Mouse (Mus musculus): ENCODE measurements around the gene Itpr2. TPM values are rescaled to one million over a fixed set of nuclear protein-coding genes. Genes with fewer than 3 reads are reported as not detected.

Gene Itpr2
- polyA plus RNA-seq, 1 experiment, result 22.5 TPM

GRCm38 (mm10) chr6:146156536-146156935 lies 345.5 kb downstream of the Itpr2 start:
- TF ChIP-seq CTCF (IDR thresholded peaks at IDR 0.05; ENCODE audit: control insufficient read depth, insufficient read depth, low read length) (no peak), POLR2A (IDR thresholded peaks at IDR 0.05; ENCODE audit: borderline replicate concordance, control insufficient read depth, low read depth, low read length) (no peak)
- no peak overlapping the region for H3K4me3 ChIP-seq (replicated peaks; ENCODE audit: control insufficient read depth, low read depth, low read length)
- 80% methylated on average over 6 of the region's 6 CpGs for WGBS
- H3K27ac ChIP-seq (ENCODE audit: control insufficient read depth, insufficient read depth, low read depth, low read length, poor library complexity), result no peak overlapping the region
- no peaks in the 10 kb centered on the region for H3K4me1 ChIP-seq (ENCODE audit: control insufficient read depth, insufficient read depth, low read length)

- TF ChIP-seq CTCF (IDR thresholded peaks at IDR 0.05; ENCODE audit: control insufficient read depth, insufficient read depth, low read length), result no peak
- TF ChIP-seq POLR2A (IDR thresholded peaks at IDR 0.05; ENCODE audit: borderline replicate concordance, control insufficient read depth, low read depth, low read length), result no peak
- no peak overlapping the region for H3K4me3 ChIP-seq (replicated peaks; ENCODE audit: control insufficient read depth, low read depth, low read length)
- WGBS, result 87% methylated on average over 8 of the region's 8 CpGs
- no peak overlapping the region for H3K27ac ChIP-seq (ENCODE audit: control insufficient read depth, insufficient read depth, low read depth, low read length, poor library complexity)
- no peaks in the 10 kb centered on the region for H3K4me1 ChIP-seq (ENCODE audit: control insufficient read depth, insufficient read depth, low read length)
Observed at GRCm38 (mm10) chr6:146155156-146155734, 346.8 kb downstream of the Itpr2 start.

GRCm38 (mm10) chr6:146152843-146153242 lies 349.2 kb downstream of the Itpr2 start:
- Histone ChIP-seq H3K27ac (ENCODE audit: control insufficient read depth, insufficient read depth, low read depth, low read length, poor library complexity) (no peak overlapping the region), H3K4me1 (ENCODE audit: control insufficient read depth, insufficient read depth, low read length) (no peaks in the 10 kb centered on the region), H3K4me3 (replicated peaks; ENCODE audit: control insufficient read depth, low read depth, low read length) (no peak overlapping the region)
- 78% methylated on average over 5 of the region's 5 CpGs for WGBS
- no peak for TF ChIP-seq POLR2A (IDR thresholded peaks at IDR 0.05; ENCODE audit: borderline replicate concordance, control insufficient read depth, low read depth, low read length)
- TF ChIP-seq CTCF (IDR thresholded peaks at IDR 0.05; ENCODE audit: control insufficient read depth, insufficient read depth, low read length), result no peak

- no peak overlapping the region for H3K27ac ChIP-seq (ENCODE audit: control insufficient read depth, insufficient read depth, low read depth, low read length, poor library complexity)
- WGBS, result 89% methylated on average over 4 of the region's 4 CpGs
- TF ChIP-seq CTCF (IDR thresholded peaks at IDR 0.05; ENCODE audit: control insufficient read depth, insufficient read depth, low read length) (no peak), POLR2A (IDR thresholded peaks at IDR 0.05; ENCODE audit: borderline replicate concordance, control insufficient read depth, low read depth, low read length) (no peak)
- H3K4me3 ChIP-seq (replicated peaks; ENCODE audit: control insufficient read depth, low read depth, low read length), result no peak overlapping the region
- no peaks in the 10 kb centered on the region for H3K4me1 ChIP-seq (ENCODE audit: control insufficient read depth, insufficient read depth, low read length)
Observed at GRCm38 (mm10) chr6:146140966-146141585, 360.9 kb downstream of the Itpr2 start.

GRCm38 (mm10) chr6:146140171-146140570 lies 361.9 kb downstream of the Itpr2 start:
- Histone ChIP-seq H3K4me3 (replicated peaks; ENCODE audit: control insufficient read depth, low read depth, low read length) (no peak overlapping the region), H3K27ac (ENCODE audit: control insufficient read depth, insufficient read depth, low read depth, low read length, poor library complexity) (no peak overlapping the region), H3K4me1 (ENCODE audit: control insufficient read depth, insufficient read depth, low read length) (no peaks in the 10 kb centered on the region)
- 82% methylated on average over 6 of the region's 6 CpGs for WGBS
- TF ChIP-seq CTCF (IDR thresholded peaks at IDR 0.05; ENCODE audit: control insufficient read depth, insufficient read depth, low read length), result no peak

GRCm38 (mm10) chr6:146136646-146137045 lies 365.4 kb downstream of the Itpr2 start:
- H3K27ac ChIP-seq (ENCODE audit: control insufficient read depth, insufficient read depth, low read depth, low read length, poor library complexity), result no peak overlapping the region
- no peaks in the 10 kb centered on the region for H3K4me1 ChIP-seq (ENCODE audit: control insufficient read depth, insufficient read depth, low read length)
- 83% methylated on average over 4 of the region's 4 CpGs for WGBS
- TF ChIP-seq POLR2A (IDR thresholded peaks at IDR 0.05; ENCODE audit: borderline replicate concordance, control insufficient read depth, low read depth, low read length) (no peak), CTCF (IDR thresholded peaks at IDR 0.05; ENCODE audit: control insufficient read depth, insufficient read depth, low read length) (no peak)
- no peak overlapping the region for H3K4me3 ChIP-seq (replicated peaks; ENCODE audit: control insufficient read depth, low read depth, low read length)

GRCm38 (mm10) chr6:146136244-146136643 lies 365.8 kb downstream of the Itpr2 start:
- no peak for TF ChIP-seq CTCF (IDR thresholded peaks at IDR 0.05; ENCODE audit: control insufficient read depth, insufficient read depth, low read length)
- no peak for TF ChIP-seq POLR2A (IDR thresholded peaks at IDR 0.05; ENCODE audit: borderline replicate concordance, control insufficient read depth, low read depth, low read length)
- WGBS, result 56% methylated on average over 7 of the region's 7 CpGs
- H3K27ac ChIP-seq (ENCODE audit: control insufficient read depth, insufficient read depth, low read depth, low read length, poor library complexity), result no peak overlapping the region
- no peak overlapping the region for H3K4me3 ChIP-seq (replicated peaks; ENCODE audit: control insufficient read depth, low read depth, low read length)
- H3K4me1 ChIP-seq (ENCODE audit: control insufficient read depth, insufficient read depth, low read length), result no peaks in the 10 kb centered on the region

- Histone ChIP-seq H3K4me3 (replicated peaks; ENCODE audit: control insufficient read depth, low read depth, low read length) (no peak overlapping the region), H3K4me1 (ENCODE audit: control insufficient read depth, insufficient read depth, low read length) (no peaks in the 10 kb centered on the region), H3K27ac (ENCODE audit: control insufficient read depth, insufficient read depth, low read depth, low read length, poor library complexity) (no peak overlapping the region)
- WGBS, result 76% methylated on average over 8 of the region's 8 CpGs
- TF ChIP-seq CTCF (IDR thresholded peaks at IDR 0.05; ENCODE audit: control insufficient read depth, insufficient read depth, low read length) (no peak), POLR2A (IDR thresholded peaks at IDR 0.05; ENCODE audit: borderline replicate concordance, control insufficient read depth, low read depth, low read length) (no peak)
Observed at GRCm38 (mm10) chr6:146135291-146135690, 366.7 kb downstream of the Itpr2 start.

- Histone ChIP-seq H3K27ac (ENCODE audit: control insufficient read depth, insufficient read depth, low read depth, low read length, poor library complexity) (no peak overlapping the region), H3K4me3 (replicated peaks; ENCODE audit: control insufficient read depth, low read depth, low read length) (no peak overlapping the region), H3K4me1 (ENCODE audit: control insufficient read depth, insufficient read depth, low read length) (no peaks in the 10 kb centered on the region)
- WGBS, result 81% methylated on average over 8 of the region's 8 CpGs
- TF ChIP-seq POLR2A (IDR thresholded peaks at IDR 0.05; ENCODE audit: borderline replicate concordance, control insufficient read depth, low read depth, low read length) (no peak), CTCF (IDR thresholded peaks at IDR 0.05; ENCODE audit: control insufficient read depth, insufficient read depth, low read length) (no peak)
Observed at GRCm38 (mm10) chr6:146133921-146134320, 368.1 kb downstream of the Itpr2 start.

All from bone marrow, adult 2 months (tissue).